Mouse (Mus musculus): ENCODE results near the gene Mgp. TPM values are rescaled to one million over a fixed set of nuclear protein-coding genes. Genes with fewer than 3 reads are reported as not detected.
A peak's percentile ranks its signal among the peaks of the same experiment; 100 is the strongest.

Gene Mgp
- polyA plus RNA-seq, 1 experiment = not detected

GRCm38 (mm10) chr6:136857186-136857872 lies 18.3 kb downstream of the Mgp start, which contains the start of gene Art4:
TSS of gene Art4 (minus strand) at chr6:136857733.
- no peaks in the 10 kb centered on the region for H3K36me3 ChIP-seq (replicated peaks; ENCODE audit: low read length)
- peaks cover 6% of the 10 kb centered on the region for H3K27me3 ChIP-seq (replicated peaks)
- H3K4me3 ChIP-seq (replicated peaks) = peak within 1 kb of the TSS; percentile 91
- no peak for TF ChIP-seq GATA1 (IDR thresholded peaks at IDR 0.05; ENCODE audit: borderline replicate concordance, low read length)
- TF ChIP-seq FLI1 (IDR thresholded peaks at IDR 0.05; ENCODE audit: low read length) = no peak
- H3K9me3 ChIP-seq = no peaks in the 10 kb centered on the region
- peaks cover 52% of the 10 kb centered on the region for H3K4me1 ChIP-seq

DNA sequence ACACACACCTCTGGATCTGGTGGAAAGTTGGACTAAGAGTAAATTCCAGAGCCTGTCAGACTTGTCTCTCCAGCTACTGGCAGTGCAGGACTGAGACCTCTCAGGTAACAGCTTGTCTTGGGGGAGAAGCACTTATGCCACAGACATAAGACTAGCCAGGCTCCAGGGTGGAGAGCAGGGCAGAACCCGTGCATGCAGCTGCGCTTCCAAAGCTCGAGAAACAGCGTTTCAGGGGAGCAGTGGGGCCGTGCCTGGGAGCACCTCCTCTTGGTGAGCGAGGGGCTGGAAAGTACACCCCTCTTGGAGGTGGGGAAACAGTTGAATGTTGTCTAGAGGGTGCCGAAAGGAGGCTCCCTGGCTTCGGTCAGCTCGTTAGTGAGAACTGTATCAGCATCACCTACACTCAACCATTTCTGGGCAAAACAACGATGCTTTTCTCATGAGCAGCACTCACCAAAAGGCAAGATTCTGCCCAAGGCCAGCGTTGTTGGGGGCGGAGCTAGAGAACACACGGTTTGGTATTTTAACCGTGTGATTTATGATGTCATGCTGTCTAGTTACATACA lies 19.5 kb downstream of the Mgp start:
- H3K4me1 ChIP-seq = peaks cover 53% of the 10 kb centered on the region
- no peaks in the 10 kb centered on the region for H3K36me3 ChIP-seq (replicated peaks; ENCODE audit: low read length)
- H3K27me3 ChIP-seq (replicated peaks) = peaks cover 6% of the 10 kb centered on the region
- H3K9me3 ChIP-seq = no peaks in the 10 kb centered on the region
- H3K4me3 ChIP-seq (replicated peaks) = peak overlapping the region; percentile 84
- TF ChIP-seq FLI1 (IDR thresholded peaks at IDR 0.05; ENCODE audit: low read length) (no peak), GATA1 (IDR thresholded peaks at IDR 0.05; ENCODE audit: borderline replicate concordance, low read length) (no peak)

DNA sequence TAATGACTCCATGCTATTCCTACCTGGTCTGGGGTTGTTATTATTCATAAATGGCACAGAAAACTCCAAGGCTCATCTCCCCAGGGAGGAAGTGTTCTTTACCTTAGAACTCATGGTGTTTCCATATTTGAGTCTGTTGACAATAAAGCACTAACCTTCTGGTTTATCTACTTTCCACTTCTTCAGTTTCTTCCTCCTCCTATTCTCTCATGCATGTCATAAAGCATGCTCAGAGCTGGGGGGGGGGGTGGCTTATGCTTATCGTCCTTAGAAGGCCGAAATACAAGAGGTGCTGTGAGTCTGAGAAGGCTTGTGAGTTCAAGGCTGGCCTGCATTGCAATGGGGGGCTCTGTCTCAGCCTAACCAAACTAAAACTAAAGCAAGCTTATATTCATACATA lies 20.4 kb downstream of the Mgp start:
- no peaks in the 10 kb centered on the region for H3K36me3 ChIP-seq (replicated peaks; ENCODE audit: low read length)
- H3K4me1 ChIP-seq = peaks cover 55% of the 10 kb centered on the region
- H3K9me3 ChIP-seq = no peaks in the 10 kb centered on the region
- no peak overlapping the region for H3K4me3 ChIP-seq (replicated peaks)
- no peak for TF ChIP-seq GATA1 (IDR thresholded peaks at IDR 0.05; ENCODE audit: borderline replicate concordance, low read length)
- TF ChIP-seq FLI1 (IDR thresholded peaks at IDR 0.05; ENCODE audit: low read length) = no peak
- H3K27me3 ChIP-seq (replicated peaks) = peaks cover 6% of the 10 kb centered on the region

DNA sequence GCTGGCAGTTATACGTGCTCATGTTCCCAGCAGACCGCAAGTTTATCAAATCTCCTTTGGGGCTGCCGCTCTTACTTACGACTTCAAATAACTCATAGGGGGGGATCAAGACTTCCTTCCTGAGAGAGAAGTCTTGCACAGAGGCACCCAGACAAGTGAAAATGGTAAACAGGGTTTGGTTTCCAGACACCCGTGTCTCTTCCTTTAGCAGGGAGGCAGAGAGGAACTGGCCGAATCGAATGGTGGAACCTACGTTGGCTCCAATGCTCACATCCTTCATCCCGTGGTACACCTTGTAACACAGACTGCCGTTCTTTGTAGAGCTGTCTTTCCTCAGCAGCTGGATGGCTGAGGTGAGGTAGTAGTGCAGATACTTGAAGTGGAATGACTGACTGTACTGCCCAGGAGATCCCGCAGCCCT lies 21.3 kb downstream of the Mgp start:
- Histone ChIP-seq H3K4me1 (peaks cover 61% of the 10 kb centered on the region), H3K36me3 (replicated peaks; ENCODE audit: low read length) (no peaks in the 10 kb centered on the region), H3K4me3 (replicated peaks) (no peak overlapping the region), H3K27me3 (replicated peaks) (peaks cover 3% of the 10 kb centered on the region), H3K9me3 (no peaks in the 10 kb centered on the region)
- TF ChIP-seq GATA1 (IDR thresholded peaks at IDR 0.05; ENCODE audit: borderline replicate concordance, low read length) = no peak
- TF ChIP-seq FLI1 (IDR thresholded peaks at IDR 0.05; ENCODE audit: low read length) = no peak

DNA sequence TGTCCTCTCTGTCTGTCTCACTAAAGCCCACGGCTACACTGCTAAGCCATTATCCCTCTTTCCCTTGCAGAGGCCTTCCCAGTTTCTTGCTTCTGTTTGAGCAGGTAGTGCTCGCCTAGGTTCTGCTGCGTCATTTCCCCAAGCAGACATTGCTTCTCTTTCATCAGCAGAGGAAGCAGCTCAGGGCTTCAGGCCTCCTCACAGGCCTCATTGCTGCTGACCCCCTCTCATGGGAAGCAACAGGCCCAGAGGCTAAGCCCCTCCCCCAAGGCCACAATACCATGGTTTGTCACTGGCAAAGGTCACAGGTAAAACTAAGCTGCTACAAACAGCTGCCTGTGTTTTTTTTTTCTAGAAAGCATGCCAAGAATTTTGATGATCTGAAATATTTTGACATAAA lies 22.9 kb downstream of the Mgp start:
- H3K4me3 ChIP-seq (replicated peaks) = peak overlapping the region; percentile 6
- TF ChIP-seq FLI1 (IDR thresholded peaks at IDR 0.05; ENCODE audit: low read length) = no peak
- no peak for TF ChIP-seq GATA1 (IDR thresholded peaks at IDR 0.05; ENCODE audit: borderline replicate concordance, low read length)
- no peaks in the 10 kb centered on the region for H3K27me3 ChIP-seq (replicated peaks)
- peaks cover 6% of the 10 kb centered on the region for H3K36me3 ChIP-seq (replicated peaks; ENCODE audit: low read length)
- H3K4me1 ChIP-seq = peaks cover 55% of the 10 kb centered on the region
- H3K9me3 ChIP-seq = no peaks in the 10 kb centered on the region

- Histone ChIP-seq H3K4me3 (replicated peaks) (no peak overlapping the region), H3K36me3 (replicated peaks; ENCODE audit: low read length) (peaks cover 6% of the 10 kb centered on the region), H3K4me1 (peaks cover 53% of the 10 kb centered on the region), H3K9me3 (no peaks in the 10 kb centered on the region), H3K27me3 (replicated peaks) (no peaks in the 10 kb centered on the region)
- TF ChIP-seq FLI1 (IDR thresholded peaks at IDR 0.05; ENCODE audit: low read length) (no peak), GATA1 (IDR thresholded peaks at IDR 0.05; ENCODE audit: borderline replicate concordance, low read length) (no peak)
Observed at GRCm38 (mm10) chr6:136852348-136852747, 23.3 kb downstream of the Mgp start.

DNA sequence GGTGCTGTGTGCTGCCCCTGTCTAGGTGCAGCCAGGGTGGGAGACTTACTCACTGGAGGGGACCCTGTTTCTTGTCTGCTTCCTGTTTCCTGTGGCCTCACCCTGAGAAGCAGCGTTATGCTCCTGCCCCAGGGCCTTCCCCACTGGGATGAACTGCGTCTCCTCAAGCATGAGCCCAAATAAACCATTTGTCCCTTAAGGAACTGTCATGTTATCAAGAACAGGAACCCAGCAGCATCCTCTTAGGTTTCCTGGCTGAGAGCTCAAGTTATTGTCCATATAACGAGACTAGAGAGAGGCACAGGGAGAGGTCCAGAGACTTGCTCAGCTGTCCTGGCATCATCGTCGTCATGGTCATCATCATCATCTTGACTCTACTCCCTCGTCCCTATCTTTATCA lies 25.4 kb downstream of the Mgp start:
- no peaks in the 10 kb centered on the region for H3K9me3 ChIP-seq
- peak overlapping the region; percentile 51 for H3K4me3 ChIP-seq (replicated peaks)
- H3K27me3 ChIP-seq (replicated peaks) = no peaks in the 10 kb centered on the region
- H3K36me3 ChIP-seq (replicated peaks; ENCODE audit: low read length) = peaks cover 6% of the 10 kb centered on the region
- TF ChIP-seq FLI1 (IDR thresholded peaks at IDR 0.05; ENCODE audit: low read length) (no peak), GATA1 (IDR thresholded peaks at IDR 0.05; ENCODE audit: borderline replicate concordance, low read length) (no peak)
- peaks cover 45% of the 10 kb centered on the region for H3K4me1 ChIP-seq

GRCm38 (mm10) chr6:136848971-136849370 lies 26.7 kb downstream of the Mgp start:
- H3K4me3 ChIP-seq (replicated peaks) = no peak overlapping the region
- TF ChIP-seq GATA1 (IDR thresholded peaks at IDR 0.05; ENCODE audit: borderline replicate concordance, low read length) (no peak), FLI1 (IDR thresholded peaks at IDR 0.05; ENCODE audit: low read length) (no peak)
- no peaks in the 10 kb centered on the region for H3K9me3 ChIP-seq
- H3K36me3 ChIP-seq (replicated peaks; ENCODE audit: low read length) = peaks cover 6% of the 10 kb centered on the region
- H3K4me1 ChIP-seq = peaks cover 39% of the 10 kb centered on the region
- H3K27me3 ChIP-seq (replicated peaks) = no peaks in the 10 kb centered on the region

GRCm38 (mm10) chr6:136848399-136848798 lies 27.2 kb downstream of the Mgp start:
- Histone ChIP-seq H3K4me3 (replicated peaks) (no peak overlapping the region), H3K4me1 (peaks cover 39% of the 10 kb centered on the region), H3K36me3 (replicated peaks; ENCODE audit: low read length) (peaks cover 6% of the 10 kb centered on the region), H3K9me3 (no peaks in the 10 kb centered on the region), H3K27me3 (replicated peaks) (no peaks in the 10 kb centered on the region)
- TF ChIP-seq FLI1 (IDR thresholded peaks at IDR 0.05; ENCODE audit: low read length) = no peak
- no peak for TF ChIP-seq GATA1 (IDR thresholded peaks at IDR 0.05; ENCODE audit: borderline replicate concordance, low read length)

DNA sequence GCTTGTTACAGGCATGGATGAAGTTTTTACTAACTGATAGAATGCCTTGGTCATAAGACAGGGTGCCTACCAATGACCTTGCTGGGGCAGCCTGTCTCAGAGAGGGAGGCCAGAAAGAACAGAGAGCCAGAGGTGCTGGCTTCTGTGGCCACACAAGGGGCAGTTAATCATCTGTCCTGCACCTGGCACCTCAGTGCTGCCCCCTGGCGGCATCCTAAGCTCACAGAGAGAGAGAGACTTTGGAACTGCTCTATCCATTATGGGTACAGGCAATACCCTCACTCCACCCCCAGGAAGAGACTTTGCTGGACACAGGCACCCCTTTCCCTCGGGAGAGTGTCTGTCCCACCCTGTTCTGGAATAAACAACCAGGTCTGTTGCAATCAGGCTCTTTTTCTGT lies 27.8 kb downstream of the Mgp start:
- Histone ChIP-seq H3K4me3 (replicated peaks) (no peak overlapping the region), H3K36me3 (replicated peaks; ENCODE audit: low read length) (peaks cover 6% of the 10 kb centered on the region), H3K9me3 (no peaks in the 10 kb centered on the region), H3K4me1 (peaks cover 37% of the 10 kb centered on the region), H3K27me3 (replicated peaks) (no peaks in the 10 kb centered on the region)
- TF ChIP-seq FLI1 (IDR thresholded peaks at IDR 0.05; ENCODE audit: low read length) = no peak
- no peak for TF ChIP-seq GATA1 (IDR thresholded peaks at IDR 0.05; ENCODE audit: borderline replicate concordance, low read length)
